Mouse (Mus musculus): ENCODE results near the gene Epdr1. TPM values are rescaled to one million over a fixed set of nuclear protein-coding genes. Genes with fewer than 3 reads are reported as not detected.

Gene Epdr1
- total and polyA plus RNA-seq, 2 experiments from 2014 or later, result 40.3 to 51.9 TPM

- H3K9ac ChIP-seq (replicated peaks; ENCODE audit: low read length), result no peak overlapping the region
- ATAC-seq, result no peak
- TF ChIP-seq CTCF (IDR thresholded peaks at IDR 0.05; ENCODE audit: low read depth), result no peak
Measured at GRCm38 (mm10) chr13:19608120-19608519, 11.6 kb downstream of the Epdr1 start.

GRCm38 (mm10) chr13:19604916-19605315, 14.8 kb downstream of the Epdr1 start:
- no peak for ATAC-seq
- TF ChIP-seq CTCF (IDR thresholded peaks at IDR 0.05; ENCODE audit: low read depth), result no peak

More at GRCm38 (mm10) chr13:19608120-19608519, 11.6 kb downstream of the Epdr1 start:
- H3K4me1 ChIP-seq (ENCODE audit: insufficient read depth, low read length), result no peaks in the 10 kb centered on the region
- H3K9me3 ChIP-seq (ENCODE audit: low read length), result no peaks in the 10 kb centered on the region
- no peak for DNase-seq (ENCODE audit: low spot score)
- no peaks in the 10 kb centered on the region for H3K27me3 ChIP-seq (ENCODE audit: insufficient read depth, low read length)
- no peaks in the 10 kb centered on the region for H3K36me3 ChIP-seq (ENCODE audit: insufficient read depth, low read length)
- H3K4me2 ChIP-seq (ENCODE audit: low read depth, low read length), result no peak overlapping the region
- H3K27ac ChIP-seq, result no peak overlapping the region
- H3K4me3 ChIP-seq (ENCODE audit: low read length), result no peak overlapping the region

GRCm38 (mm10) chr13:19603719-19604118, 16.0 kb downstream of the Epdr1 start:
- Histone ChIP-seq H3K36me3 (ENCODE audit: insufficient read depth, low read length) (no peaks in the 10 kb centered on the region), H3K4me2 (ENCODE audit: low read depth, low read length) (no peak overlapping the region), H3K9me3 (ENCODE audit: low read length) (no peaks in the 10 kb centered on the region), H3K27ac (no peak overlapping the region), H3K27me3 (ENCODE audit: insufficient read depth, low read length) (no peaks in the 10 kb centered on the region), H3K4me1 (ENCODE audit: insufficient read depth, low read length) (no peaks in the 10 kb centered on the region), H3K4me3 (ENCODE audit: low read length) (no peak overlapping the region), H3K9ac (replicated peaks; ENCODE audit: low read length) (no peak overlapping the region)
- no peak for DNase-seq (ENCODE audit: low spot score)
- WGBS, result 83% methylated on average over 1 of the region's 1 CpGs
- no peak for ATAC-seq
- TF ChIP-seq CTCF (IDR thresholded peaks at IDR 0.05; ENCODE audit: low read depth), result no peak

More at GRCm38 (mm10) chr13:19604916-19605315, 14.8 kb downstream of the Epdr1 start:
- H3K27me3 ChIP-seq (ENCODE audit: insufficient read depth, low read length), result no peaks in the 10 kb centered on the region
- H3K4me1 ChIP-seq (ENCODE audit: insufficient read depth, low read length), result no peaks in the 10 kb centered on the region
- no peak overlapping the region for H3K4me2 ChIP-seq (ENCODE audit: low read depth, low read length)
- H3K4me3 ChIP-seq (ENCODE audit: low read length), result no peak overlapping the region
- H3K9me3 ChIP-seq (ENCODE audit: low read length), result no peaks in the 10 kb centered on the region
- H3K9ac ChIP-seq (replicated peaks; ENCODE audit: low read length), result no peak overlapping the region
- no peak overlapping the region for H3K27ac ChIP-seq
- H3K36me3 ChIP-seq (ENCODE audit: insufficient read depth, low read length), result no peaks in the 10 kb centered on the region
- no peak for DNase-seq (ENCODE audit: low spot score)

GRCm38 (mm10) chr13:19602531-19602930, 17.2 kb downstream of the Epdr1 start:
- Histone ChIP-seq H3K4me2 (ENCODE audit: low read depth, low read length) (no peak overlapping the region), H3K36me3 (ENCODE audit: insufficient read depth, low read length) (no peaks in the 10 kb centered on the region), H3K9me3 (ENCODE audit: low read length) (no peaks in the 10 kb centered on the region), H3K4me3 (ENCODE audit: low read length) (no peak overlapping the region), H3K27ac (no peak overlapping the region), H3K4me1 (ENCODE audit: insufficient read depth, low read length) (no peaks in the 10 kb centered on the region), H3K9ac (replicated peaks; ENCODE audit: low read length) (no peak overlapping the region), H3K27me3 (ENCODE audit: insufficient read depth, low read length) (no peaks in the 10 kb centered on the region)
- TF ChIP-seq CTCF (IDR thresholded peaks at IDR 0.05; ENCODE audit: low read depth), result no peak
- 68% methylated on average over 1 of the region's 1 CpGs for WGBS
- DNase-seq (ENCODE audit: low spot score) (no peak), ATAC-seq (no peak; the same call in 1 of the 2 replicates)

- H3K36me3 ChIP-seq (ENCODE audit: insufficient read depth, low read length), result no peaks in the 10 kb centered on the region
- WGBS, result 83% methylated on average over 6 of the region's 6 CpGs
- no peak overlapping the region for H3K4me3 ChIP-seq (ENCODE audit: low read length)
- H3K27ac ChIP-seq, result no peak overlapping the region
- H3K27me3 ChIP-seq (ENCODE audit: insufficient read depth, low read length), result no peaks in the 10 kb centered on the region
- no peak for DNase-seq (ENCODE audit: low spot score)
- H3K9me3 ChIP-seq (ENCODE audit: low read length), result no peaks in the 10 kb centered on the region
- no peaks in the 10 kb centered on the region for H3K4me1 ChIP-seq (ENCODE audit: insufficient read depth, low read length)
- no peak for TF ChIP-seq CTCF (IDR thresholded peaks at IDR 0.05; ENCODE audit: low read depth)
- ATAC-seq, result no peak
- no peak overlapping the region for H3K9ac ChIP-seq (replicated peaks; ENCODE audit: low read length)
- H3K4me2 ChIP-seq (ENCODE audit: low read depth, low read length), result no peak overlapping the region
Measured at GRCm38 (mm10) chr13:19599242-19599641, 20.5 kb downstream of the Epdr1 start.

DNA sequence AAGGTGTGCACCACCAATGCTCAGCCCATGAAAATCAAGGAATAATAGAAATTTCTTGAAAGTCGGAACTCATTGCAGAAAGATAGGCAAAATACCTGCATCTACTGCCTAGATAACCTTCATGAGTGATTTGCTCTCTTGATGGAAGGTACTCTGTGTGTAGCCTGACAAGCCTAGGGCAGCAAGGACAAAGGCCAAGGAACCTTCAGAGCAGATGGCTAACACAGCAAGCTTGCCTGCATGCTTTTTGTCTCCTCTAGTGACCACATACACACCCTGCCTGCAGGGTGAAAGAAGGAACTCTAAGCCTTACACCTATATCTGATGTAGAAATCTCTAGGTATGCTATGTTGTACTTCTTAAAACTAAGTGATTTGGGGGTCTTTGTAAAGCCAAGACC, 24.6 kb downstream of the Epdr1 start:
- Histone ChIP-seq H3K4me2 (ENCODE audit: low read depth, low read length) (no peak overlapping the region), H3K4me3 (ENCODE audit: low read length) (no peak overlapping the region), H3K27me3 (ENCODE audit: insufficient read depth, low read length) (no peaks in the 10 kb centered on the region), H3K4me1 (ENCODE audit: insufficient read depth, low read length) (no peaks in the 10 kb centered on the region), H3K9me3 (ENCODE audit: low read length) (no peaks in the 10 kb centered on the region), H3K36me3 (ENCODE audit: insufficient read depth, low read length) (peaks cover 7% of the 10 kb centered on the region; the same call in 1 of the 2 replicates), H3K9ac (replicated peaks; ENCODE audit: low read length) (no peak overlapping the region), H3K27ac (no peak overlapping the region)
- ATAC-seq (no peak), DNase-seq (ENCODE audit: low spot score) (no peak)
- 95% methylated on average over 1 of the region's 1 CpGs for WGBS
- TF ChIP-seq CTCF (IDR thresholded peaks at IDR 0.05; ENCODE audit: low read depth), result no peak

- no peak overlapping the region for H3K27ac ChIP-seq
- H3K4me2 ChIP-seq (ENCODE audit: low read depth, low read length), result no peak overlapping the region
- TF ChIP-seq CTCF (IDR thresholded peaks at IDR 0.05; ENCODE audit: low read depth), result no peak
- no peaks in the 10 kb centered on the region for H3K4me1 ChIP-seq (ENCODE audit: insufficient read depth, low read length)
- H3K9ac ChIP-seq (replicated peaks; ENCODE audit: low read length), result no peak overlapping the region
- H3K36me3 ChIP-seq (ENCODE audit: insufficient read depth, low read length), result peaks cover 7% of the 10 kb centered on the region; the same call in 1 of the 2 replicates
- ATAC-seq, result no peak
- no peaks in the 10 kb centered on the region for H3K9me3 ChIP-seq (ENCODE audit: low read length)
- H3K4me3 ChIP-seq (ENCODE audit: low read length), result no peak overlapping the region
- 90% methylated on average over 3 of the region's 3 CpGs for WGBS
- DNase-seq (ENCODE audit: low spot score), result no peak
- no peaks in the 10 kb centered on the region for H3K27me3 ChIP-seq (ENCODE audit: insufficient read depth, low read length)
Measured at GRCm38 (mm10) chr13:19590996-19591759, 28.5 kb downstream of the Epdr1 start.

Measured in hindbrain, postnatal 0 days (tissue).